Mouse (Mus musculus) neural tube, embryonic 14.5 days (tissue): ENCODE data around the gene Psmd11. TPM values are rescaled to one million over a fixed set of nuclear protein-coding genes. Genes with fewer than 3 reads are reported as not detected.

Experiments used
- ATAC-seq: fragments of 200-750 bp; cut with Nextera tagmentation; 2 replicates; pipeline ENCODE4 v1.8.0; 2017; ENCODE audit warnings: low read depth, mild to moderate bottlenecking, moderate TSS enrichment, moderate library complexity
- H3K27ac ChIP-seq: fragments of 300-500 bp; sonication (generic); 2 replicates; pipeline ENCODE4 v1.5.1; 2014; ENCODE audit warnings: low read depth, mild to moderate bottlenecking, control low read depth, low read length, moderate library complexity, mixed read lengths
- H3K27me3 ChIP-seq: fragments of 300-500 bp; sonication (generic); 2 replicates; pipeline ENCODE4 v1.6.1; 2014; ENCODE audit warnings: low read length; ENCODE audit not compliant: control insufficient read depth, insufficient read depth
- H3K36me3 ChIP-seq: fragments of 300-500 bp; sonication (generic); 2 replicates; pipeline ENCODE4 v1.6.1; 2014; ENCODE audit warnings: low read length, mixed read lengths; ENCODE audit not compliant: control insufficient read depth, insufficient read depth
- H3K4me1 ChIP-seq: fragments of 300-500 bp; sonication (generic); 2 replicates; pipeline ENCODE4 v1.6.1; 2014; ENCODE audit warnings: low read length; ENCODE audit not compliant: control insufficient read depth, insufficient read depth
- H3K4me2 ChIP-seq: fragments of 300-500 bp; sonication (generic); 2 replicates; pipeline ENCODE4 v1.6.1; 2014; ENCODE audit warnings: mild to moderate bottlenecking, low read depth, low read length, control low read depth
- H3K4me3 ChIP-seq: fragments of 300-500 bp; sonication (generic); 2 replicates; pipeline ENCODE4 v1.5.1; 2014; ENCODE audit warnings: low read depth, low read length, control low read depth, mixed read lengths
- H3K9ac ChIP-seq: fragments of 300-500 bp; sonication (generic); replicated peaks from 2 replicates; pipeline ENCODE4 v1.6.1; 2014; ENCODE audit warnings: low read depth, mild to moderate bottlenecking, control low read depth, low read length, mixed read lengths
- H3K9me3 ChIP-seq: fragments of 300-500 bp; sonication (generic); 2 replicates; pipeline ENCODE4 v1.6.1; 2016; ENCODE audit warnings: low read length; ENCODE audit not compliant: control insufficient read depth
- WGBS: fragments of 180-500 bp; shearing (Covaris S2); extraction: QIAGEN DNeasy Blood & Tissue Kit; methylation state at CpG from one replicate; pipeline ENCODE4 v1.1.7; 2014; 5-methylcytosine and 5-hydroxymethylcytosine counted together
- polyA plus RNA-seq: library from polyadenylated mRNA; unstranded; fragments of >200 nt; fragmentation: Nextera tagmentation; extraction: Ambion mirVana; gene quantifications from 2 replicates; pipeline ENCODE4 v1.2.1, GENCODE M21; 2014

Psmd11 gene
- polyA plus RNA-seq, 1 experiment from 2014 or later, result 255 TPM

DNA sequence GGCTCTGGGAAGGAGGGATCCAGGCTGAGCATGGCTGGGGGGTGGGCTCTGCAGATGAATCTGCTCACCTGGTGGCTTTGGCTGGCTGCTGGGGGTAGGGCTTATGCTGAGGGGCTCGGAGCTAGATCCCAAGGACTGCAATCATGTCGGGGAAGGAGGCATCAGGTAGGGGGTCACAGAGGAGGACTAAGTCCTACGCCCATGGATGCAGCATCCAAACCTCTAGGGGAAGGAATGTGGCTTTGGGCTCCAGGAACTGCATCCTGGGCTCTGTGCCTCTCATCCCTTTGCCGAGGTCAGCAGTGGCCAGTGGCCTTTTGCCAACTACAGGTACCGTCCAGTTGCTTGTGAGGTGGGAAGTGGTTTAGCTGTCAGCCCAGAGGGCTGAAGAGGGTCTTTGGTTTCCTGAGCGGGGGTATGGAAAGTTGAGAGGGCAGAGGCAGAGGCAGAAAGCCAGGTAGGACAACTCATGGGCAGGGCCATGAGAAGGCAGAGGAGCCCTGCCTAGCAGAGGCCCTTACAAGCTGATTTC, 55.2 kb downstream of the Psmd11 start:
- H3K9me3 ChIP-seq, result no peaks in the 10 kb centered on the region
- peaks cover 40% of the 10 kb centered on the region for H3K4me1 ChIP-seq
- WGBS, result 79% methylated on average over 6 of the region's 6 CpGs
- H3K4me3 ChIP-seq, result no peak overlapping the region
- no peaks in the 10 kb centered on the region for H3K27me3 ChIP-seq
- H3K4me2 ChIP-seq, result peak overlapping the region; percentile 31; the same call in 1 of the 2 replicates
- no peak for ATAC-seq
- no peaks in the 10 kb centered on the region; the same call in 1 of the 2 replicates for H3K36me3 ChIP-seq
- H3K27ac ChIP-seq, result peak overlapping the region; percentile 53; the same call in 1 of the 2 replicates
- H3K9ac ChIP-seq, result no peak overlapping the region; the same call in 1 of the 2 replicates

DNA sequence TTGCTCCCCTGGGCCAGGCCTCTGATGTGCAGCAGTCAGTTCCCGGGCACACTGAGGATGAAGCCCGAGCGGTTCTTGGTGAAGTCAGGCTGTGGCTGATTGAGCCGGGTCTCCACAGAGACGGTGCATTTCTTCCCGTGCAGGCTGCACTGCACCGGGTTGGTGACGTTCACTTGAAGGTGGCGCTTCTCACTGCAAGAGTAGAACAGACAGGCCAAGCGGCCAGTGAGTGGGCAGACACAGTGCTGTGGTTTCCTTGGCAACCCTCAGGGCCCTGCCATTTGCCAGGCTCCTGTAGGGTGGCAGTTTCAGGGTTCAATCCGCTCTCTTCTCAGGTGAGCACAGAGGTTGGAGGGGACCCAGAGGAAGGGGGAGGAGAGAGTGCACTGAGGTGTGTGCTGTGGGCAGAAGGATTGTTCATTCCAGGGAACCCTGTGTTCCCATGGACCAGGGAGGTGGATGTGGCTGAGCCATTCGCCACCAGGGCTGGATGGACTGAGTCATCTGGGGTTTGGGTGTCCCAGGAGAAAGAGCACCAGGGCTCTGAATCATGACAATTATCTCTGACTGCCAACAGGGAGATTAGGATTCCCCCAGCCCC, 55.9 kb downstream of the Psmd11 start:
- 0 out of 2 replicates have a peak overlapping the region, but pooled peaks have one; percentile 18 for H3K9ac ChIP-seq
- H3K36me3 ChIP-seq, result no peaks in the 10 kb centered on the region
- peak overlapping the region; percentile 31; the same call in 1 of the 2 replicates for H3K4me2 ChIP-seq
- H3K27me3 ChIP-seq, result no peaks in the 10 kb centered on the region
- WGBS, result 16% methylated on average over 12 of the region's 12 CpGs
- H3K27ac ChIP-seq, result peak overlapping the region; percentile 53; the same call in 1 of the 2 replicates
- no peak overlapping the region for H3K4me3 ChIP-seq
- H3K4me1 ChIP-seq, result peaks cover 46% of the 10 kb centered on the region
- ATAC-seq, result peak; percentile 72
- H3K9me3 ChIP-seq, result no peaks in the 10 kb centered on the region

- Histone ChIP-seq H3K27me3 (no peaks in the 10 kb centered on the region), H3K9me3 (no peaks in the 10 kb centered on the region), H3K4me1 (peaks cover 55% of the 10 kb centered on the region), H3K4me2 (no peak overlapping the region), H3K36me3 (no peaks in the 10 kb centered on the region), H3K9ac (no peak overlapping the region), H3K4me3 (no peak overlapping the region), H3K27ac (no peak overlapping the region)
- 73% methylated on average over 9 of the region's 9 CpGs for WGBS
- no peak for ATAC-seq
Observed at GRCm38 (mm10) chr11:80485120-80485551, 56.7 kb downstream of the Psmd11 start.

- Histone ChIP-seq H3K27me3 (no peaks in the 10 kb centered on the region), H3K9me3 (no peaks in the 10 kb centered on the region), H3K4me3 (no peak overlapping the region), H3K9ac (no peak overlapping the region), H3K36me3 (no peaks in the 10 kb centered on the region), H3K4me2 (no peak overlapping the region), H3K27ac (no peak overlapping the region), H3K4me1 (peaks cover 55% of the 10 kb centered on the region)
- no peak for ATAC-seq
- WGBS, result 79% methylated on average over 10 of the region's 10 CpGs
Observed at GRCm38 (mm10) chr11:80485622-80486206, 57.3 kb downstream of the Psmd11 start.

DNA sequence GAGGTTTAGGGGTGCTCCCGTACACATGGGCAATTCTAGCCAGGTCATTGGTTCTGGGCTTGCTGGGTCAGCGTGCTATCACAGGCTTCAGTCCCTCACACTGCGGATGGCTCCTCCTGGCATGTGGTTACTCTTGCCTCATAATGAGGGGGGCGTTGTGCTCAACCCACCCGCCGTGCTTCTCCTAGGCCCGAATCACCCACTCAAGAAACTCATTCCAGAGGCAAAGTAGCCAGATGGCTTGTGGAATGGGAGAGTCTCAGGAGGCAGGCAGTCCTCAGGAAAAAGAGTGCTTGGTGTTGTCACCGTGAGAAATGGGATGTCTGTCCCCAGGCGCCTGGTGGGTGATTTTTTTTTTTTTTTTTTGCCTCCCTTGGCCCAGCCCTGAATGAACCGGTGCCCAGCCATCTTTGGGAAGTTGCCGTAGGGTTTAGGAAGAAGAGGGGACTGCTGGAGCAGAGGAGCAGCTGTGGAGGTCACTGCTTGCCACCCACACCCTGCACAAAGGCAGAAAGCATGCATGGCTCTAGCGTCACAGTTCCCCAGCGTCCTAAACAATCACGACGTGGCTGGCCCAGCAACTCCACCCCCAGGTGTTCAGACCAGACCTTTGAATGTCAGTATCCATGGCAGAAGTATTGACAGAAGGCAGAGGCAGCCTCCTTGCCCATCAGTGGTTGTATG, 59.6 kb downstream of the Psmd11 start:
- H3K4me2 ChIP-seq, result no peak overlapping the region
- H3K9ac ChIP-seq, result no peak overlapping the region
- no peaks in the 10 kb centered on the region for H3K9me3 ChIP-seq
- no peaks in the 10 kb centered on the region for H3K36me3 ChIP-seq
- no peak overlapping the region for H3K27ac ChIP-seq
- peaks cover 35% of the 10 kb centered on the region for H3K4me1 ChIP-seq
- H3K4me3 ChIP-seq, result no peak overlapping the region
- 44% methylated on average over 15 of the region's 15 CpGs for WGBS
- no peak for ATAC-seq
- no peaks in the 10 kb centered on the region for H3K27me3 ChIP-seq

DNA sequence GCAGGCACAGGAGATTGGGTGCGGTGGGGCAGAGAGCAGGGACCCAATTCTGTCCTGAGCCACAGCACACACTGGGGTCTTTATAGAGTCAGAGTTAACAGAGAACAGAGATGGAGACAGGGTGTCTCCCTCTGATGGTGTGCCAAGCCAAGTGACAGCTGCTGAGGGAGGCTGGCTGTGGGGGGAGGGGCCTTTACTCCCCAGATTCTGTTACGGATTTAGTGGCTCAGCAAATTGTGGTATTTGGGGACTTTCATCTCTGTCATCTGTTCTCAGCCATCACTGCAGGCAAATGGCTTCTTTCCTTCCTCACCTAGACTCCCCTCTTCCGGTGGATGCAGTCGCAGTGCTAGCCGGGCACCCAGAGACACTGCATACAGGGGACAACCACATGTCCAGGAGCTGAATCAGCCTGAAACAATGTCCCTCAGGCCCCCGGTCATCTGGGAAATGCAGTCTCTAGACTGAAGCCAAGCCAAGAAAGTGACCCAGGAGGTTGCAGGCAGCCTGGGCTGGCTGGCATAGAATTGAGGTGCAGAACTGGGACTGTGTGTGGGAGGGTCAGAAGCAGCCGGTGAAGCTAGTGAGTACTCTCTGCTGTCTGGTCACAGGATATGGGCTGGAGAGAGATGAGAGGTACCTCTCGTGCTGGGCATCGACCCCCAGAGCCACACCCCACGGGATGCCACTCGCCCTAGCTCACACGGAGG, 60.9 kb downstream of the Psmd11 start:
- WGBS, result 63% methylated on average over 12 of the region's 12 CpGs
- no peak overlapping the region for H3K4me3 ChIP-seq
- H3K27ac ChIP-seq, result 0 out of 2 replicates have a peak overlapping the region, but pooled peaks have one; percentile 8
- H3K9ac ChIP-seq, result no peak overlapping the region
- H3K4me1 ChIP-seq, result peaks cover 28% of the 10 kb centered on the region
- no peak for ATAC-seq
- no peaks in the 10 kb centered on the region for H3K36me3 ChIP-seq
- H3K9me3 ChIP-seq, result no peaks in the 10 kb centered on the region
- H3K27me3 ChIP-seq, result no peaks in the 10 kb centered on the region
- no peak overlapping the region for H3K4me2 ChIP-seq

DNA sequence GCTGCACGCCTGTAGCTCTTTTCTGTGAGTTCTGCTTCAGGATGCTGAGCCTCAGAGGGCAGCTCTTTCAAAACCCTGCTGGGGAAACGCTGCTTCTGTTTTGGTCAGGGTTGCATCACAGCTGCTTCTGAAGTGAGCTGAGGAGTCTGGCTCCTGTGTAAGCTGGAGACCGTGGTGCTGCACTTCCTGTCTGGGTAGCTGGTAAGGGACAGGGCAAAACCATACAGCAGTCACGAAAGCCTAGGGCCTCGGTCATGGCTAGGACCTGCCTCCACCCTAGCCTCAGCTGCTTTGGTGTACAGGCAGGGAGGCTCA, 61.4 kb downstream of the Psmd11 start:
- Histone ChIP-seq H3K4me1 (peaks cover 24% of the 10 kb centered on the region), H3K36me3 (no peaks in the 10 kb centered on the region), H3K9me3 (no peaks in the 10 kb centered on the region), H3K4me3 (no peak overlapping the region), H3K27ac (0 out of 2 replicates have a peak overlapping the region, but pooled peaks have one; percentile 8), H3K9ac (no peak overlapping the region), H3K4me2 (no peak overlapping the region), H3K27me3 (no peaks in the 10 kb centered on the region)
- ATAC-seq, result no peak
- 75% methylated on average over 5 of the region's 5 CpGs for WGBS

- no peak for ATAC-seq
- H3K4me1 ChIP-seq, result peaks cover 19% of the 10 kb centered on the region; the same call in 1 of the 2 replicates
Observed at GRCm38 (mm10) chr11:80490831-80491230, 62.4 kb downstream of the Psmd11 start.

More at GRCm38 (mm10) chr11:80490831-80491230, 62.4 kb downstream of the Psmd11 start:
- Histone ChIP-seq H3K27me3 (no peaks in the 10 kb centered on the region), H3K36me3 (no peaks in the 10 kb centered on the region), H3K27ac (no peak overlapping the region), H3K9ac (no peak overlapping the region), H3K4me3 (no peak overlapping the region), H3K9me3 (no peaks in the 10 kb centered on the region), H3K4me2 (no peak overlapping the region)
- WGBS, result 80% methylated on average over 10 of the region's 10 CpGs
